Mouse (Mus musculus) megakaryocyte, embryonic 14.5 days (primary cell): ENCODE results near the gene Klrb1f.

Experiments
- FLI1 ChIP-seq: IDR thresholded peaks from 2 replicates; pipeline ENCODE4 v1.6.1; 2012; ENCODE audit warnings: low read length, inconsistent platforms, mixed read lengths
- GATA1 ChIP-seq: IDR thresholded peaks from 3 replicates; pipeline ENCODE4 v1.6.1; 2012; ENCODE audit warnings: mixed read lengths, low read length, inconsistent platforms, borderline replicate concordance

- TF ChIP-seq GATA1 (no peak), FLI1 (no peak)
These were observed 10.5 kb downstream of the Klrb1f start for GRCm38 (mm10) chr6:129056237-129056636.
